ENCODE assay signal across 8 mouse cellular contexts in the genomic region with DNA sequence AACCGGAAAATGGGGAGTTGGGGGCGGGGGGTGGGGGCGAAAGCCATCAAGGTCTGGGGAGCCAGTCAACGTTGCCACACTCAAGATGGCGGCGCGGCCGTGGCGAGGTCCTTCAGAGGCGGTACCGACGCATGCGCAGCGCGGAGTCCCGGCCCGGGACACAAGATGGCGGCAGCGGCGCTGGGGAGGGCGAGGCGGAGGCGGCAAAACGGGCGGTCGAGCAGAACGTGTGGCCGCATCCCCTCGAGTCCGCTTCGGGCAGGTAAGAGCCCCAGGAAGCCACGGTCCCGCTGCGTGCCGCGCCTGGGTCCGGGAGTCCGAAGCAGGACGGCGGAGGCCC. TPM values are rescaled to one million over a fixed set of nuclear protein-coding genes. Genes with fewer than 3 reads are reported as not detected.
A peak's percentile ranks its signal among the peaks of the same experiment; 100 is the strongest.
DNase-seq lines count a peak whose midpoint lies in the region; ATAC-seq and TF ChIP-seq lines count a peak whose summit lies in the region.

A gene (plus strand): TSS at position 77 of the 340 bp plus-strand sequence.

- H3K9ac ChIP-seq in embryonic facial prominence, embryonic 14.5 days (ENCODE audit: low read depth, low read length) = peak within 1 kb of the TSS; percentile 100
- H3K9ac ChIP-seq in limb, embryonic 13.5 days = peak within 1 kb of the TSS; percentile 100
- peak within 1 kb of the TSS; percentile 98 for H3K9ac ChIP-seq in midbrain, embryonic 15.5 days

- no peaks in the 10 kb centered on the region for H3K27me3 ChIP-seq in embryonic facial prominence, embryonic 14.5 days (replicated peaks; ENCODE audit: control insufficient read depth, insufficient read depth, low read length)
- no peaks in the 10 kb centered on the region for H3K27me3 ChIP-seq in limb, embryonic 13.5 days
- no peaks in the 10 kb centered on the region for H3K27me3 ChIP-seq in midbrain, embryonic 15.5 days (replicated peaks)

- H3K4me3 ChIP-seq in bone marrow, adult 2 months (replicated peaks; ENCODE audit: control insufficient read depth, low read depth, low read length) = peak within 1 kb of the TSS; percentile 91
- peak within 1 kb of the TSS; percentile 87 for H3K4me3 ChIP-seq in embryonic facial prominence, embryonic 14.5 days (ENCODE audit: low read depth, low read length)
- H3K4me3 ChIP-seq in limb, embryonic 13.5 days = peak within 1 kb of the TSS; percentile 90
- H3K4me3 ChIP-seq in midbrain, embryonic 15.5 days = peak within 1 kb of the TSS; percentile 93

- peak; percentile 88 for ATAC-seq in embryonic facial prominence, embryonic 14.5 days (ENCODE audit: low read depth)
- ATAC-seq in limb, embryonic 13.5 days (ENCODE audit: low FRiP score, low read depth) = peak; percentile 88
- ATAC-seq in midbrain, embryonic 15.5 days (replicated peaks) = peak; percentile 92

- peak within 1 kb of the TSS; percentile 100 for H3K27ac ChIP-seq in bone marrow, adult 2 months (ENCODE audit: control insufficient read depth, insufficient read depth, low read depth, low read length, poor library complexity)
- H3K27ac ChIP-seq in embryonic facial prominence, embryonic 14.5 days (replicated peaks; ENCODE audit: low read depth, low read length) = peak within 1 kb of the TSS; percentile 100
- H3K27ac ChIP-seq in limb, embryonic 13.5 days = peak within 1 kb of the TSS; percentile 100
- peak within 1 kb of the TSS; percentile 100 for H3K27ac ChIP-seq in midbrain, embryonic 15.5 days

- TF ChIP-seq CTCF in bone marrow, adult 2 months (IDR thresholded peaks at IDR 0.05; ENCODE audit: control insufficient read depth, insufficient read depth, low read length) = no peak

- TF ChIP-seq POLR2A in bone marrow, adult 2 months (IDR thresholded peaks at IDR 0.05; ENCODE audit: borderline replicate concordance, control insufficient read depth, low read depth, low read length) = peak; percentile 98

- H3K36me3 ChIP-seq in embryonic facial prominence, embryonic 14.5 days (ENCODE audit: control insufficient read depth, insufficient read depth, low read length) = peaks cover 20% of the 10 kb centered on the region
- H3K36me3 ChIP-seq in limb, embryonic 13.5 days = peaks cover 17% of the 10 kb centered on the region
- H3K36me3 ChIP-seq in midbrain, embryonic 15.5 days (replicated peaks) = peaks cover 11% of the 10 kb centered on the region

- under 1% methylated on average over 40 of the region's 40 CpGs for WGBS in bone marrow, adult 2 months
- WGBS in embryonic facial prominence, embryonic 14.5 days = 0% methylated on average over 20 of the region's 40 CpGs
- WGBS in limb, embryonic 13.5 days = under 1% methylated on average over 33 of the region's 40 CpGs
- WGBS in midbrain, embryonic 15.5 days = under 1% methylated on average over 40 of the region's 40 CpGs

- H3K4me2 ChIP-seq in embryonic facial prominence, embryonic 14.5 days (ENCODE audit: low read depth, low read length) = peak within 1 kb of the TSS; percentile 94
- H3K4me2 ChIP-seq in limb, embryonic 13.5 days (replicated peaks) = peak within 1 kb of the TSS; percentile 95
- peak within 1 kb of the TSS; percentile 96 for H3K4me2 ChIP-seq in midbrain, embryonic 15.5 days

- peaks cover 2% of the 10 kb centered on the region; the same call in 1 of the 2 replicates for H3K4me1 ChIP-seq in bone marrow, adult 2 months (ENCODE audit: control insufficient read depth, insufficient read depth, low read length)
- H3K4me1 ChIP-seq in embryonic facial prominence, embryonic 14.5 days (ENCODE audit: control insufficient read depth, insufficient read depth, low read length) = peaks cover 16% of the 10 kb centered on the region
- peaks cover 24% of the 10 kb centered on the region for H3K4me1 ChIP-seq in limb, embryonic 13.5 days
- peaks cover 29% of the 10 kb centered on the region for H3K4me1 ChIP-seq in midbrain, embryonic 15.5 days

- no peaks in the 10 kb centered on the region for H3K9me3 ChIP-seq in embryonic facial prominence, embryonic 14.5 days (ENCODE audit: control insufficient read depth, low read length)
- H3K9me3 ChIP-seq in limb, embryonic 13.5 days = no peaks in the 10 kb centered on the region
- H3K9me3 ChIP-seq in midbrain, embryonic 15.5 days = no peaks in the 10 kb centered on the region

- peak; percentile 92 for DNase-seq in 416B (ENCODE audit: low read depth)
- peak; percentile 90 for DNase-seq in embryonic facial prominence, embryonic 14.5 days (ENCODE audit: low spot score)
- DNase-seq in heart, adult 8-10 months (ENCODE audit: low spot score) = peak; percentile 89
- DNase-seq in kidney, adult 9 months = peak; percentile 94
- peak; percentile 88 to 94 for DNase-seq in spleen, adult 18-20 months

RNA-seq across cellular contexts. Expression of the gene that starts here (rescaled TPM):
- 24.8 and 31.6 TPM in 2 replicates for polyA plus RNA-seq in bone marrow, adult 2 months (2011; ENCODE audit: insufficient read depth, insufficient read length, low replicate concordance, missing spikeins)
- 56.9 and 62.8 TPM in 2 replicates for polyA plus RNA-seq in embryonic facial prominence, embryonic 14.5 days (2014; fragmentation: Nextera tagmentation; extraction: Ambion mirVana)
- total RNA-seq in heart, adult 8-10 months (2022) = 10 to 100 TPM; 23.3 to 34.7 (median 33.0) TPM
- polyA plus RNA-seq in limb, embryonic 13.5 days (2015; fragmentation: Nextera tagmentation; extraction: Ambion mirVana) = 87.4 and 88.4 TPM in 2 replicates
- 85.3 and 93.1 TPM in 2 replicates for polyA plus RNA-seq in midbrain, embryonic 15.5 days (2015; fragmentation: Nextera tagmentation; extraction: Ambion mirVana)

Comparison
In these comparisons a context has a peak if more than half of its experiments do, and no peak if none do; other contexts are left out.
1. Peak in every context shown above with its lines: DNase-seq, ATAC-seq, H3K4me3 ChIP-seq and H3K27ac ChIP-seq.